Comparison of ENCODE assay signal across 32 mouse cellular contexts in genomic region chr4:109531111-109531510, GRCm38 (mm10). TPM values are rescaled to one million over a fixed set of nuclear protein-coding genes. Genes with fewer than 3 reads are reported as not detected.
DNase-seq lines count a peak whose midpoint lies in the region; ATAC-seq and TF ChIP-seq lines count a peak whose summit lies in the region.
"Had no signal": no experiment of that assay in that cellular context is flagged by ENCODE, and none has a peak within 500 bp of the region (broad histone marks: within the 10 kb centered on the region; RNA-seq: fewer than 3 reads in every experiment).

Gene 4930522H14Rik (minus strand): TSS chr4:109531297.

- no peak within 1 kb of the TSS for H3K4me2 ChIP-seq in forebrain, embryonic 15.5 days (replicated peaks)
- H3K4me2 ChIP-seq in hindbrain, embryonic 15.5 days: peak within 1 kb of the TSS; percentile 24; the same call in 1 of the 2 replicates
- H3K4me2 ChIP-seq in hindbrain, embryonic 14.5 days (replicated peaks): no peak within 1 kb of the TSS
- peak within 1 kb of the TSS; percentile 2; the same call in 1 of the 2 replicates for H3K4me2 ChIP-seq in forebrain, postnatal 0 days (ENCODE audit: low read depth)
- H3K4me2 ChIP-seq: heart, embryonic 15.5 days; intestine, embryonic 15.5 days; liver, embryonic 15.5 days; lung, embryonic 15.5 days had no signal

- no peaks in the 10 kb centered on the region for H3K9me3 ChIP-seq in forebrain, embryonic 10.5 days
- no peaks in the 10 kb centered on the region for H3K9me3 ChIP-seq in forebrain, embryonic 15.5 days
- H3K9me3 ChIP-seq in hindbrain, embryonic 15.5 days: no peaks in the 10 kb centered on the region
- H3K9me3 ChIP-seq in hindbrain, embryonic 14.5 days (ENCODE audit: control insufficient read depth, low read length): no peaks in the 10 kb centered on the region
- no peaks in the 10 kb centered on the region for H3K9me3 ChIP-seq in forebrain, postnatal 0 days (ENCODE audit: low read length)
- H3K9me3 ChIP-seq: heart, embryonic 15.5 days; intestine, embryonic 15.5 days; limb, embryonic 10.5 days; liver, embryonic 15.5 days; lung, embryonic 15.5 days; megakaryocyte, embryonic 14.5 days had no signal

- H3K9ac ChIP-seq in forebrain, embryonic 15.5 days (replicated peaks): no peak within 1 kb of the TSS
- H3K9ac ChIP-seq in hindbrain, embryonic 15.5 days: no peak within 1 kb of the TSS
- H3K9ac ChIP-seq in hindbrain, embryonic 14.5 days: no peak within 1 kb of the TSS
- H3K9ac ChIP-seq in forebrain, postnatal 0 days: no peak within 1 kb of the TSS
- H3K9ac ChIP-seq: heart, embryonic 15.5 days; intestine, embryonic 15.5 days; liver, embryonic 15.5 days; lung, embryonic 15.5 days had no signal

- peaks cover 11% of the 10 kb centered on the region for H3K4me1 ChIP-seq in forebrain, embryonic 10.5 days
- 0 out of 2 replicates have a peak, but pooled peaks cover 3% of the 10 kb centered on the region for H3K4me1 ChIP-seq in forebrain, embryonic 15.5 days
- no peaks in the 10 kb centered on the region for H3K4me1 ChIP-seq in hindbrain, embryonic 15.5 days (replicated peaks)
- no peaks in the 10 kb centered on the region for H3K4me1 ChIP-seq in hindbrain, embryonic 14.5 days (replicated peaks; ENCODE audit: control insufficient read depth, insufficient read depth, low read length)
- no peaks in the 10 kb centered on the region for H3K4me1 ChIP-seq in forebrain, postnatal 0 days (ENCODE audit: insufficient read depth)
- H3K4me1 ChIP-seq: heart, embryonic 15.5 days; intestine, embryonic 15.5 days; limb, embryonic 10.5 days; liver, embryonic 15.5 days; megakaryocyte, embryonic 14.5 days had no signal

- no peak for TF ChIP-seq CTCF in C2C12 (IDR thresholded peaks at IDR 0.05; ENCODE audit: control insufficient read depth, insufficient read depth, insufficient read length)
- no peak for TF ChIP-seq CTCF in forebrain, postnatal 0 days (IDR thresholded peaks at IDR 0.05; ENCODE audit: low read depth)

- WGBS in forebrain, embryonic 10.5 days: 99% methylated on average over 2 of the region's 2 CpGs
- WGBS in forebrain, embryonic 15.5 days: 96% methylated on average over 2 of the region's 2 CpGs
- 100% methylated on average over 2 of the region's 2 CpGs for WGBS in hindbrain, embryonic 15.5 days
- 99% methylated on average over 2 of the region's 2 CpGs for WGBS in hindbrain, embryonic 14.5 days
- 98% methylated on average over 2 of the region's 2 CpGs for WGBS in forebrain, postnatal 0 days

- no peak within 1 kb of the TSS for H3ac ChIP-seq in C2C12 (ENCODE audit: control insufficient read depth, insufficient read length, low read depth)

- no peaks in the 10 kb centered on the region for H3K27me3 ChIP-seq in forebrain, embryonic 10.5 days (ENCODE audit: poor library complexity, severe bottlenecking)
- no peaks in the 10 kb centered on the region for H3K27me3 ChIP-seq in forebrain, embryonic 15.5 days
- no peaks in the 10 kb centered on the region for H3K27me3 ChIP-seq in hindbrain, embryonic 15.5 days
- no peaks in the 10 kb centered on the region for H3K27me3 ChIP-seq in hindbrain, embryonic 14.5 days (ENCODE audit: control insufficient read depth, insufficient read depth, low read length)
- peaks cover 4% of the 10 kb centered on the region for H3K27me3 ChIP-seq in C2C12 (ENCODE audit: control insufficient read depth, insufficient read depth, insufficient read length)
- no peaks in the 10 kb centered on the region for H3K27me3 ChIP-seq in forebrain, postnatal 0 days (ENCODE audit: insufficient read depth, low read length)
- H3K27me3 ChIP-seq: heart, embryonic 15.5 days; intestine, embryonic 15.5 days; liver, embryonic 15.5 days; lung, embryonic 15.5 days had no signal

- peak within 1 kb of the TSS; percentile 11; the same call in 1 of the 2 replicates for H3K4me3 ChIP-seq in forebrain, embryonic 10.5 days
- no peak within 1 kb of the TSS for H3K4me3 ChIP-seq in forebrain, embryonic 15.5 days
- H3K4me3 ChIP-seq in hindbrain, embryonic 15.5 days: no peak within 1 kb of the TSS
- H3K4me3 ChIP-seq in hindbrain, embryonic 14.5 days (replicated peaks; ENCODE audit: low read length): no peak within 1 kb of the TSS
- H3K4me3 ChIP-seq in C2C12 (ENCODE audit: insufficient read depth, poor library complexity, severe bottlenecking): no peak within 1 kb of the TSS
- H3K4me3 ChIP-seq in forebrain, postnatal 0 days (ENCODE audit: low read depth, low read length): no peak within 1 kb of the TSS
- H3K4me3 ChIP-seq: heart, embryonic 15.5 days; intestine, embryonic 15.5 days; limb, embryonic 10.5 days; liver, embryonic 15.5 days; lung, embryonic 15.5 days; megakaryocyte, embryonic 14.5 days had no signal

- 0 out of 2 replicates have a peak within 1 kb of the TSS, but pooled peaks have one; percentile 49 for H3K27ac ChIP-seq in forebrain, embryonic 10.5 days
- no peak within 1 kb of the TSS for H3K27ac ChIP-seq in forebrain, embryonic 15.5 days (replicated peaks)
- H3K27ac ChIP-seq in hindbrain, embryonic 15.5 days (replicated peaks): no peak within 1 kb of the TSS
- no peak within 1 kb of the TSS for H3K27ac ChIP-seq in hindbrain, embryonic 14.5 days
- no peak within 1 kb of the TSS for H3K27ac ChIP-seq in forebrain, postnatal 0 days (ENCODE audit: low read depth, low read length)
- H3K27ac ChIP-seq: heart, embryonic 15.5 days; intestine, embryonic 15.5 days; limb, embryonic 10.5 days; liver, embryonic 15.5 days; lung, embryonic 15.5 days had no signal

- no peak for DNase-seq in forebrain, embryonic 10.5 days (ENCODE audit: extremely low spot score, low spot score)
- DNase-seq in hindbrain, embryonic 14.5 days (ENCODE audit: low spot score): no peak
- DNase-seq in forebrain, postnatal 0 days: no peak
- no peak for DNase-seq in frontal cortex, postnatal 10 days (ENCODE audit: low spot score in 2 of 2)
- DNase-seq in embryo, embryonic 10 days (ENCODE audit: low spot score): no peak
- DNase-seq: adrenal gland, postnatal 25 days; cerebellum, postnatal 10 days; gastrocnemius, postnatal 36 days; heart, postnatal 4 days; kidney, adult 8-10 months; kidney, postnatal 10 days; liver; lung, postnatal 36 days had no signal

- H3K79me2 ChIP-seq in C2C12 (ENCODE audit: control insufficient read depth, insufficient read depth): no peaks in the 10 kb centered on the region

- H3K36me3 ChIP-seq in forebrain, embryonic 10.5 days (replicated peaks): no peaks in the 10 kb centered on the region
- H3K36me3 ChIP-seq in forebrain, embryonic 15.5 days: no peaks in the 10 kb centered on the region
- H3K36me3 ChIP-seq in hindbrain, embryonic 15.5 days: no peaks in the 10 kb centered on the region
- H3K36me3 ChIP-seq in hindbrain, embryonic 14.5 days (replicated peaks; ENCODE audit: control insufficient read depth, insufficient read depth): no peaks in the 10 kb centered on the region
- H3K36me3 ChIP-seq in C2C12 (ENCODE audit: control insufficient read depth, insufficient read depth): no peaks in the 10 kb centered on the region
- H3K36me3 ChIP-seq in forebrain, postnatal 0 days (ENCODE audit: insufficient read depth): no peaks in the 10 kb centered on the region
- H3K36me3 ChIP-seq: heart, embryonic 15.5 days; intestine, embryonic 15.5 days; limb, embryonic 10.5 days; liver, embryonic 15.5 days; lung, embryonic 15.5 days had no signal

- no peaks in the 10 kb centered on the region for H3K79me3 ChIP-seq in C2C12 (ENCODE audit: low read depth)

- no peak for ATAC-seq in forebrain, embryonic 15.5 days (replicated peaks)
- ATAC-seq in hindbrain, embryonic 15.5 days (ENCODE audit: low FRiP score, low read depth): no peak
- no peak for ATAC-seq in hindbrain, embryonic 14.5 days (ENCODE audit: low FRiP score)
- ATAC-seq in forebrain, postnatal 0 days: no peak
- ATAC-seq: intestine, embryonic 15.5 days had no signal

TF ChIP-seq in C2C12, 6 proteins besides CTCF, POLR2A, EP300 and RAD21:
- TF ChIP-seq MAX (IDR thresholded peaks at IDR 0.05) (no peak), USF1 (IDR thresholded peaks at IDR 0.05; ENCODE audit: low read depth) (peak; percentile 29)
TF ChIP-seq in C2C12: peak in this region for 1.

RNA-seq across cellular contexts. Expression of gene 4930522H14Rik, which starts in this region (rescaled TPM):
- not detected in 2 replicates for polyA plus RNA-seq in forebrain, embryonic 10.5 days (2016; fragmentation: Nextera tagmentation; extraction: Ambion mirVana)
- polyA plus RNA-seq in forebrain, embryonic 15.5 days (2015; fragmentation: Nextera tagmentation; extraction: Ambion mirVana): not detected in 2 replicates
- polyA plus RNA-seq in hindbrain, embryonic 15.5 days (2015; fragmentation: Nextera tagmentation; extraction: Ambion mirVana): not detected in 2 replicates
- not detected in 2 replicates for polyA plus RNA-seq in hindbrain, embryonic 14.5 days (2014; fragmentation: Nextera tagmentation; extraction: Ambion mirVana)
- not detected for polyA plus RNA-seq in C2C12 (2012; fragmentation: generic; extraction: Trizol)
- total RNA-seq in forebrain, postnatal 0 days (2014; rRNA removed): 0.29 TPM in 1 of 2 replicates, not detected in the other
- polyA plus RNA-seq in forebrain, postnatal 0 days (2015; fragmentation: Nextera tagmentation; extraction: Ambion mirVana): not detected in 2 replicates
- total RNA-seq: adrenal gland, postnatal 25 days; gastrocnemius, adult 18-20 months; gastrocnemius, postnatal 36 days; heart, adult 8-10 months; heart, postnatal 4 days; layer of hippocampus, adult 18-20 months; layer of hippocampus, postnatal 14 days; left cerebral cortex, adult 8-10 months; neutrophil, adult 5-6 weeks had no signal
- polyA plus RNA-seq: brain, embryonic 14.5 days; cortical plate, adult 2 months; embryonic facial prominence, embryonic 11.5 days; heart, embryonic 15.5 days; intestine, embryonic 15.5 days; limb, embryonic 10.5 days; liver, embryonic 15.5 days; lung, embryonic 15.5 days; stomach, embryonic 16.5 days had no signal

Comparison
In these comparisons a context has a peak if more than half of its experiments do, and no peak if none do; other contexts are left out.
1. H3K4me2 ChIP-seq: peak in hindbrain, embryonic 15.5 days (single experiment) and forebrain, postnatal 0 days (single experiment); none in forebrain, embryonic 15.5 days (single experiment) and hindbrain, embryonic 14.5 days (single experiment).